Mouse (Mus musculus) liver (tissue): Measurements from ENCODE around the gene Tmbim1.
A peak's percentile ranks its signal among the peaks of the same experiment; 100 is the strongest.
"Not testable (repeated sequence)": the region's sequence is repeated elsewhere in the genome, so short reads cannot be mapped to it uniquely, and the experiment has no call there.

Experiments used
- DNase-seq: peaks from one replicate; pipeline ENCODE4 v3.0.0-alpha.2; 2020; ENCODE audit warnings: mixed read lengths

Gene Tmbim1

DNA sequence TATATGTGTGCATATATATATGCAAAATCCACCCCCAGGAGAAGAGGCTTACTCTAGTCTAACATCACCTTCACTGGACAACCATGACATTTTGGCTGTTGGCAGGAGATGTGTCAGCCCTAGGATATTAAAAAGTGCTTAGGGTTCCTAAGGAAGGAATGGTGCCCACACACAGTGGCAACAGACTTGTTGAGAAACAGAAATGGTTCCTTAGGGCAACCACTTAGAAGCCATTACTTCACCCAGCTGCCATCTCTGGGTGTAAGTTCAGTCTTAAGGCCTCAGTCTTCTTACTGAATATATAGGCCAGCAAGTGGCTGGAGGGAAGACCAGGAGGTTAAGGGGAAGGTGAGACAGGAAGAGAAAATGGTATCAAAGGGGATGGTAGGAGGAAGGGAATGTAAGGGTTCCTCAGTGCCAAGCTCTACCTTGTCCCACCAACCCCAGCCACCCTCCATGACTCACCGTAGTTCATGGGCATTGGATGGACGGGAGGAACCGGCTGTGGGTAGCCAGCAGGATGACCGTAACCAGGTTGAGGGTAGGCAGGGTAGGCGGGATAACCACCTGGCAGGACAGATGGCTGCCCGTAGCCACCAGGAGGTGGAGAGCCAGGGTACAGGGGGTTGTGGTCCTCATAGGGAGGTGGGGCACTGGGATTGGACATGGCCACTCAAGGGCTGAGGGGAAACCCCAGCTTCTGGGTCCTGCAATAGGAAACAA, 10.5 kb downstream of the Tmbim1 start:
- no peak for DNase-seq

- DNase-seq: no peak
Measured at GRCm38 (mm10) chr1:74294090-74294643, 11.3 kb downstream of the Tmbim1 start.

DNA sequence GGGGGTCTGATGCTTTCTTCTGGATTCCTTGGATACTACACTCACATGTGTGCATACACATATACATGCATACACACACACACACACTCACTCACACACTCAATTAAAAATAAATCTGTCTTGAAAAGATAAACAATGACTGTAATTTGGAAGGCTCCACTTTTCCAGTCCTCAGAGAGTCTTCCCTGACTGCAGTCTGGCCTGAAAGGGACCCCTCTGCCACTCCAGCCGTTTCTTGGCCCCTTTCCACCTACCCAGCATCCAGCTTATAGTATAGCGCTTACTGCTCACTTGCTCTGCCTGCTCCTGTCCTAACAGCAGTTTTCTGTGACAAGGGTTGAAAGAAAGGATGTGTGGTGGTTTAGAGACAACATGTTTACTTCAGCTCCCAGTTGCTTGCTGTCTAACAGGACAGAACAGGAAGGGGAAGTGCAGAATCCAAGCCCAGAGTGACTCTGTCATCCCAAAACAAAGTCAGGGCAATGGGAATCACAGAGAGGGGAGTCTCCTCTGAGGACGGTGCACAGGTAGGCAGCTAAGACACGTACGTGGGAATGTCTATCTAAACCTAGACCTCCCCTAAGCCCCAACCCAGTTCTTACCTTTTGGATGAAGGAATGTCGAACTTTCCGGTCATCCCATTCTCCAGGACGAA, 12.0 kb downstream of the Tmbim1 start:
- DNase-seq: no peak

DNA sequence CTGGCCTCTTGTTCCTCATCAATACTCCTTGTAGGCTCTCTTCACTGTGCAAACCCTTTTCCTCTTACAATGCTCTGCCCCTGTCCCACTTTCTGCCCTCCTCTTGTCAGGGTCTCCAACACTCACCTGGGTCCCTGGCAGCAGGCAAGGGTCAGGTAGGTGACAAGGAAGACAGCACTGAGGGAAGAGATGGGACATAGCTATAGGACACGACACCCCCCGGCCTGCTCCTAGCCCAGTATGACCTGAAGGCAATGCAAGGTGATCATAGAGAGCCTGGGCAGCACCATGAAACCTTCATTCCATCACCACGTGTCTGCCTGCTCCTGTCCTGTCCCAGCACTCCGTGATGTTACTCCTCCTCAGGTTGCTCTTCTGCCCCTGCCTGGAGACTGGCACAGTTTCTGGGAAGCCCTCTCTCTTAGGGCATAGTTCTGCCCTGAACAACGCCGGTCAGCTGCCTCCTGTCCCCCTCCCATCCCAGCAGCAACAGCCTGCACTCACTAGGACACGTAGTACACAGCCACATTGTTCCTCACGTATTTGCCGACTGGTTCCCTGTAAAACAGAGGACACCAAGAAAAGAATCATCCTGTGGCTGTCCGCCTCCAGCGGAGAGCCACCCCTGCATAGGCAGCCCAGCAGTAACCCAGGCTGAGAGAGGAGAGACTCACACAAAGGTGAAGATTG, 12.9 kb downstream of the Tmbim1 start:
- DNase-seq: no peak

DNA sequence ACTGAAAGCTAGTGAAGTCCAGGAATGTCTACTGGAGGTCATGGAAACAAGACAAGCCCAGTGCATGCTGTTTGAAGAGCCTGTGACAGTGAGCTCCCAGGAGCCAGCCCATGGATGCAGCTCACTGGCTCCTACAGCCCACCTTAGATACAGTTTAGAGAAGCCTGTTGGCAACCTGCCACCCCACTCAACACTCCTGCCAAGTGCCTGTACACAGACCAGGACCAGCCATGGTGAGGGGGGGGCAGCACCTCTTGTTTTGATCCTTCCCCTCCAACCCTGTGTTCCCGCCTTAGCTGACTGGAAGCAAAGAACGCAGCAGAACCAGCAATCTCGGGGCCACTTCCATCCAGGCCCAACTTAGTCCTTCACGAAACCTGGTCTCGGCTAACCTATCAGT, 15.3 kb downstream of the Tmbim1 start:
- no peak for DNase-seq

DNA sequence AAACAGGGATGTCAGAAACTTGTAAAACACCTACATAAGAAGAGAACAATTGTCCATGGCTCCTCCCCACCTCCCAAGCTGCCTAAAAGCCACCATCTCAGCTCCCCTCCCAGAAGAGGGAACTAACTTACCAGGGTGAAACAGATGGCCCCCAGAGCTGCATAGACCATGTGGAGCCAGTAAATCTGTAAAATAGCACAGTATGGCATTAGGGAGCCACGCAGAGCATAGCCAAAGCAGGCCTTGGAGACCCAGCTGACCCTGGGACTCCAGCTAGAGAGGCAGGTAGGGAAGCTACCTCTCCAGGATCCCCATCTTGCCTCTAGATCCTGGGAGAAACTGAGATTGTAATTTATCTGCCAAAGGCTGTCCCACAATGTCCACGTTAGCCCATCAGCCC, 15.7 kb downstream of the Tmbim1 start:
- DNase-seq: no peak

GRCm38 (mm10) chr1:74289248-74289647, 16.2 kb downstream of the Tmbim1 start:
- DNase-seq: no peak

DNA sequence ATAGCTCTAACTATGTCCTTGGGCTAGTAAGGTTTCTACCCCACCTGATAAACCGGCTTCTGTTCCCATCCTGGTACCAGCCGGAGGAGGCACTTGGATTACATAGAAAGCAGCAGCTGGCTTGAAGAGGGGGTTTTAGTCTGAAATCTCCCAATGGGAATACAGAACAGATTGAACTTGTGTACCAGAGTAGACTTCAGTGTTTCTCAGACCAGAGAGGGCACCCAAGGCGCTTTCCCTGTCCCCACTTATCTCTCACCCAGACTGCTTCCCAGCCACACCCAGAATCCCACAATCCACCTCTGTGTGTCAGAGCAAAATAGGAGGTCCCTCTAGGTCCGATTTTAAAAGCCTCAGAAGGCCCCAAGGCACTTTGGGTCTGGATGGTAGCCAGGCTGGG, 17.1 kb downstream of the Tmbim1 start:
- DNase-seq: peak; percentile 48

- DNase-seq: not testable (repeated sequence)
Measured at GRCm38 (mm10) chr1:74286869-74287607, 18.4 kb downstream of the Tmbim1 start.

DNA sequence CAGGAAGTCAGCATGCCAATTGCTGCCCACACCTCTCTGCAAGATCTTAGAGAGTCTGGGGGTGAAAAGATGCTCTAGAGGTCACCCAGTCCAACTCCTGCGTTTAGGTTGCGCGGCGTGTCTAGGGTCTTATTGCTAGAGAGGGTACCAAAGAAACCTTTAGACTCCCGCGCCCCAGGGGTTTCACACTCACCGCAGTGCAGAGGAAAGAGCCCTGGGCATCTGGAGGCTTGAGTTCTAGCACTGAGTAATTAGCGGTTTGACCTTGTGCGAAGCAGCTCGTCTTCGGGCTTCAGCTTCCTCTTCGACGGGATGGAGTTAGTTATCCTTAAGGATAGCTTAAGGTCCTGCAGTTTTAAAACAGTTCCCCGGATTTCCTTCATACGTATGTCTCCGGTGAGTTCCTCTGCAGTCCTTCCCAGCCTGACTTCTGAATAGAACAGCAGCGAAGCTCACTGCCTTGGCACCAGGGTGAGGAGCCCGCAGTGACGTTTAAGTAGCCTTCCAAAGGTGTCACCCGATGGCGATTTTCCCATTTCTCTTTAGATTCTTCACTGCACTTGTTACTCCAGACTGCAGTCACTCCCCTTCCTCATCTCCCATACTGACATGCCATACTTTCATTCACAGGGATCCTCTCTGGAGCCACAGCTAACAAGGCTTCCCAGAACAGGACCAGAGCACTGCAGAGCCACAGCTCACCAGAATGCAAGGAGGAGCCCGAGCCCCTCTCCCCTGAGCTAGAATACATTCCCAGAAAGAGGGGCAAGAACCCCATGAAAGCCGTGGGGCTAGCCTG, 20.0 kb downstream of the Tmbim1 start:
- no peak for DNase-seq

DNA sequence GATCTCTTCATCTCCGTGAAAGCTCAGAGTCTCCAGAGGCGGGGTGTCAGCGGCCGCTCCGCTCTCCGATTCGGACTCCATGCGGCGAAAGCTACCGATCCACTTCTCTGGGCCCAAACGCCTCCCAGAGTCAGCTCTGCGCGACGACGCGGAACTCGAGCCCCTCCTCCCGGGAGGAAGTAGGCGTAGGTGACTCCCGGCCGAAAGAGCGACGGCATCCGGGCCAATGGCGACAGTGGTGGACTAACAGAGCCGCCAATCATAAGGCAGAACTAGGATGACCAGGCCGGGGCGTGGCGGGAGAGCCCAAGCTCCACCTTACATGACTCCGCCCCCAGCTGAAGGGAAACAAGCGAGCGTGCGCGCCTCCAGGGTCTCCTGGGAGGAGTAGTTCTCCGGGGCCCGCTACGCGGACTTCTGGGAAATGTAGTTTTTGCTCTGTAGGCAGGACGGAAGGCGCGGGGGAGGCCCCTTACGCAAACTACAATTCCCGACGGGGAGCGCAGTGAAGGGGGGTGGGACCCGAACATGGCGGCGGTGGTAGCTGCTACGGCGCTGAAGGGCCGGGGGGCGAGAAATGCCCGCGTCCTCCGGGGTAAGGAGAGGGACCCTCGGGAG, 20.8 kb downstream of the Tmbim1 start, which contains the start of the genes Aamp and Pnkd:
Gene Aamp, minus strand, starts transcription at position 196 of the 618 bp plus-strand sequence.
Gene Pnkd, plus strand, starts transcription at position 388 of the 618 bp plus-strand sequence.
- DNase-seq: peak; percentile 100

DNA sequence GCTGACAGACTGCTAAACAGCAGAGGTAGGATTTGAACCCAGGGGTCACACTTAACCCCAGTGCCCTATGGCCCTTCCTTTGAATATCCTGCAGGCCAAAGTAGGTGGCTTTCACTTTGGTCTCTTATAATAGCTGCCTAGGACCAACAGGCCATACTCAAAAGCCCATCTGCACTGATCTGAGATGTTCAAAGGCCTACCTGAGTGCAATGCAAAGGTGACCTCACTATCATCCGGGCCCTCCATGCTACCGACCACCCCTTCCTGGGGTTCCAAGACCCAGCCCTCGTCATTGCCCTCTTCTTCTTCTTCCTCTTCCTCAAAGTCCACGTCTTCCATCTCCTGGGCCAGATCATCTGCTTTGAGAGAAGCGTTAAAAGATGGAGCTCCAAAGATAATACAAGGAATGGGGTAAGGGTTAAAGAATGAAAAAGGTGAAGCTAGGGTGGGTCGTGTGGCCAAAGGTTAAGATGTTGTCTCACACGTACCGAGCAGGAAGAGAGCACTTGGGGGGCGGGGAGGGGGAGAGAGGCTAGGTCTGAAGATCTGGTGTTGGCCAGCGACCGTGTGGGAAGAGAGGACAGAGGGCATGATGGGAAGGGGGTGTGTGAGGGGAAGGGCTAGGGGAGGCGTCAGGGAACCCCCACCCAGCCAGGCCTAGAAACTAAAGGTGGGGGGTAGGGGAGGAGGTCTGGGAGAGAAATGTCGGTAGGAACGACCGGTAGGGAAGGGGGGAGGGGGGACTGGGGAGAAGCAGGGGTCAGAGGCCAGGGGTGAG, 21.5 kb downstream of the Tmbim1 start:
- DNase-seq: peak; percentile 69

GRCm38 (mm10) chr1:74282896-74283625, 22.4 kb downstream of the Tmbim1 start:
- DNase-seq: no peak

- DNase-seq: no peak
Measured at GRCm38 (mm10) chr1:74281886-74282285, 23.5 kb downstream of the Tmbim1 start.

GRCm38 (mm10) chr1:74281372-74281771, 24.1 kb downstream of the Tmbim1 start:
- no peak for DNase-seq

DNA sequence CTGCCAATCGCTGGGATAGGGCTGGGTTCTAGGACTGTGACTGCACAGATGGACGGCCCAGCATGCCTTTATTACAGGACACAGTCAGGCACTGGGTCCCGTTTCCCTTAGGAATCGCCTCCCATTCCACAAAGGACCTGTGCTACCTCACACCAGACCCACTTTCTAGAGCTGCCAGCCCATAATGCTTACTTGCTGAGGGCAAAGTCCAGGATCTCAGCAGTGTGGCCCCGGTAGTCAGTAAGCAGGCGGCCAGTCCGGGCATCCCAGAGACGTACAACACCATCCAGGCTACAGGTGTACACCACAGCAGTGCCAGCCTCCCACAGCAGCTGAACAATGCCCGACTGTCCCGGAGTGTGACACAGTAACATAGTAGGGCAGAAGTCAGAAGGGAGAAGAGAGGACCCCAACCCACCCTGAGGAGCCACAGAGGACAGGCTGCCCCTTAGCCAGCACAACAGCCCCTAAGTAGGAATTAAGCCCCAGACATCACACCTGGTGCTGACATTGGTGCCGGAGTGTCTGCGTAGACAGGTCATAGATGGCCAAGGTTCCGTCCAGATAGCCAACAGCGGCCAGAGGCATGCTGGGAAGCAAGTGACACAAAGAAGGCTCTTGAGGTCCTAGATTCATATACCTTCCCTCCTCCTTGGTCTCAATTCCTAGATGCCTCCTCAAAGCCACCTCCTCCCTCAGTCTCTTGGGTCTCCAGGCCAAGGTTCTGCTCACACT, 24.7 kb downstream of the Tmbim1 start:
- DNase-seq: no peak

- DNase-seq: no peak
Measured at GRCm38 (mm10) chr1:74278988-74279387, 26.4 kb downstream of the Tmbim1 start.

DNA sequence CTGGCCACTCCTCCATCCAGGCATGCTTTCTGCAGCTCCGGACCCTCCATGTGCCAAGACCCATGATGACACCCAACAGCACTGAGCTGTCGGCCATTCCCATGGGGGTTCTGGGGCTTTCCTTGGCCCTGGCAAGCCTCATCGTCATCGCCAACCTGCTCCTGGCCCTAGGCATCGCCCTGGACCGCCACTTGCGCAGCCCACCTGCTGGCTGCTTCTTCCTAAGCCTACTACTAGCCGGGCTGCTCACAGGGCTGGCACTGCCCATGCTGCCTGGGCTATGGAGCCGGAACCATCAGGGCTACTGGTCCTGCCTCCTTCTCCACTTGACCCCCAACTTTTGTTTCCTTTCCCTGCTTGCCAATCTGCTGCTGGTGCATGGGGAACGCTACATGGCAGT, 26.9 kb downstream of the Tmbim1 start, which contains the start of gene Gpbar1:
Gene Gpbar1, plus strand, starts transcription at position 13 of the 400 bp plus-strand sequence.
- no peak for DNase-seq
